Mouse (Mus musculus) midbrain, embryonic 11.5 days (tissue): ENCODE measurements around the gene Acbd4. TPM values are rescaled to one million over a fixed set of nuclear protein-coding genes. Genes with fewer than 3 reads are reported as not detected.
A peak's percentile ranks its signal among the peaks of the same experiment; 100 is the strongest.

Experiments used
- ATAC-seq: fragments of 200-750 bp; cut with Nextera tagmentation; 2 replicates; pipeline ENCODE4 v1.8.0; 2017; ENCODE audit warnings: moderate TSS enrichment, moderate library complexity; ENCODE audit not compliant: low FRiP score
- DNase-seq: peaks from one replicate; pipeline ENCODE4 v3.0.0; 2015; ENCODE audit warnings: low spot score; ENCODE audit errors: missing footprints
- H3K27ac ChIP-seq: fragments of 300-500 bp; sonication (generic); 2 replicates; pipeline ENCODE4 v1.5.1; 2014; ENCODE audit warnings: low read depth, low read length
- H3K27me3 ChIP-seq: fragments of 300-500 bp; sonication (generic); 2 replicates; pipeline ENCODE4 v1.6.1; 2014; ENCODE audit warnings: mild to moderate bottlenecking, low read length, moderate library complexity, mixed read lengths; ENCODE audit not compliant: control insufficient read depth, insufficient read depth
- H3K36me3 ChIP-seq: fragments of 300-500 bp; sonication (generic); 2 replicates; pipeline ENCODE4 v1.6.1; 2014; ENCODE audit warnings: mild to moderate bottlenecking, low read length, moderate library complexity, mixed read lengths; ENCODE audit not compliant: control insufficient read depth, insufficient read depth
- H3K4me1 ChIP-seq: fragments of 300-500 bp; sonication (generic); 2 replicates; pipeline ENCODE4 v1.6.1; 2014; ENCODE audit warnings: low read length; ENCODE audit not compliant: control insufficient read depth, insufficient read depth
- H3K4me2 ChIP-seq: fragments of 300-500 bp; sonication (generic); 2 replicates; pipeline ENCODE4 v1.6.1; 2014; ENCODE audit warnings: mild to moderate bottlenecking, moderate library complexity
- H3K4me3 ChIP-seq: fragments of 300-500 bp; sonication (generic); 2 replicates; pipeline ENCODE4 v1.5.1; 2014; ENCODE audit warnings: low read depth, low read length
- H3K9ac ChIP-seq: fragments of 300-500 bp; sonication (generic); 2 replicates; pipeline ENCODE4 v1.6.1; 2014; ENCODE audit warnings: low read length
- H3K9me3 ChIP-seq: fragments of 300-500 bp; sonication (generic); 2 replicates; pipeline ENCODE4 v1.6.1; 2016; ENCODE audit warnings: low read length; ENCODE audit not compliant: control insufficient read depth
- WGBS: fragments of 180-500 bp; shearing (Covaris S2); extraction: QIAGEN DNeasy Blood & Tissue Kit; methylation state at CpG from one replicate; pipeline ENCODE4 v1.1.7; 2014; 5-methylcytosine and 5-hydroxymethylcytosine counted together
- polyA plus RNA-seq: library from polyadenylated mRNA; unstranded; fragments of >200 nt; fragmentation: Nextera tagmentation; extraction: Ambion mirVana; gene quantifications from 2 replicates; pipeline ENCODE4 v1.2.1, GENCODE M21; 2014

Acbd4 gene
- polyA plus RNA-seq, 1 experiment from 2014 or later = 10.5 TPM

DNA sequence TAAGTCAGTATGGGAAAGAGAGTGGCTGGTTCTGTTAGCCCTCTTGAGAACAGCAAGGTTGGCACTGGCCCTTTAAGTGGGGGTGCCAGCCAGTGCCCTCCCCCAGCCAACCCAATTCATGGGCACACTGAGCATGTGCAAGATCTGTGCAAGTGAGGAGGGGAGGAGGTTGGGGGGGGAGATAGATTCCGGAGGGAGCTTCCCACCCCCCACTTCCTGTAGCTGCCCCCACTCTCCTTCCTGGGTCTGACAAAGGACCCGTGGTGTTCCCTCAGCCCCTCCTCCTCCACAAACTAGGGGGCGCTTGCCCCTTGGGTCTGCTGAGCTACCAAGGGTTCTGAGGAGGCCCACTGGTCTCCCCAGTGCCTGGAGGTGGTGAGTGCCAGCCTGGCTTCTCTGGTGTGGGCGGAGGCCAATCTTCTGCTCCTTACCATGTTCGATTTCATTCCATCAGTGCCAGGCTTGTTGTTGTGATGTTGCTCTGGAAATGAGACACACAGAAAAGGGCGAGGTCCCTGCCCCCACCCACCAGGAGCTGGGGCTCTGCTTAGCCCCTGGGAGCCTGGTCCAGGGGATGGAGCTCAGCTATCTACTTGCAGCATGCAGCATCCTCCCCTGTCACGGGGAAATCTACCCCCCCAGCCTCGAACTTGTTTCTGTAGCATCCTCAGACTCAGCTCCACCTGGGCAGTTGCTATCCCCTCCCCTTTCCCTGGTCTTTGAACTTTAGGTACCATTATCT lies 41.1 kb downstream of the Acbd4 start:
- Histone ChIP-seq H3K36me3 (no peaks in the 10 kb centered on the region), H3K9me3 (no peaks in the 10 kb centered on the region), H3K9ac (peak overlapping the region; percentile 12; the same call in 1 of the 2 replicates), H3K4me3 (no peak overlapping the region), H3K4me2 (no peak overlapping the region), H3K27me3 (no peaks in the 10 kb centered on the region), H3K27ac (no peak overlapping the region; the same call in 1 of the 2 replicates), H3K4me1 (peaks cover 6% of the 10 kb centered on the region; the same call in 1 of the 2 replicates)
- WGBS = 31% methylated on average over 8 of the region's 8 CpGs
- 0 out of 2 replicates have a peak, but pooled peaks have one; percentile 30 for ATAC-seq
- no peak for DNase-seq

GRCm38 (mm10) chr11:103144309-103145285 lies 43.1 kb downstream of the Acbd4 start:
- ATAC-seq = no peak
- no peak overlapping the region for H3K4me2 ChIP-seq
- DNase-seq = no peak
- H3K27ac ChIP-seq = no peak overlapping the region
- H3K9me3 ChIP-seq = no peaks in the 10 kb centered on the region
- 43% methylated on average over 12 of the region's 12 CpGs for WGBS
- H3K36me3 ChIP-seq = no peaks in the 10 kb centered on the region
- H3K9ac ChIP-seq = no peak overlapping the region
- no peak overlapping the region for H3K4me3 ChIP-seq
- H3K4me1 ChIP-seq = peaks cover 6% of the 10 kb centered on the region; the same call in 1 of the 2 replicates
- no peaks in the 10 kb centered on the region for H3K27me3 ChIP-seq

DNA sequence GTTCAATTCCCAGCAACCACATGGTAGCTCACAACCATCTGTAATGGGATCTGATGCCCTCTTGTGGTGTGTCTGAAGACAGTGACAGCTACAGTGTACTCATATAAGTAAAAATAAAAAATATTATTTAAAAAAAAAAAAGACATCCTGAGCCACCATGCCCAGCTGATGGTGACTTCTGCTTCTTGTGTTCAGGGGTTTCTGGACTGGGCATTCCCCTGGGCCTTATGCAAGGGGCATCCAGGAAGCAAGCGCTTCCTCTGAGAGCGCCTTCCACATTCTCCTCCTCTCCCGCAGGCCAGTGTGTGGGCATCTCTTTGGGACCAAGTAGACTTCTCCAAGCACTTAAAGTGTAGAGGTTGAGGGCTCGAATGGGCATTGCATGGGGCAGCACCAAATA lies 44.9 kb downstream of the Acbd4 start:
- no peak overlapping the region for H3K9ac ChIP-seq
- DNase-seq (no peak), ATAC-seq (no peak)
- H3K4me3 ChIP-seq = no peak overlapping the region
- no peaks in the 10 kb centered on the region for H3K9me3 ChIP-seq
- H3K27me3 ChIP-seq = no peaks in the 10 kb centered on the region
- 92% methylated on average over 4 of the region's 4 CpGs for WGBS
- H3K36me3 ChIP-seq = no peaks in the 10 kb centered on the region
- no peak overlapping the region for H3K4me2 ChIP-seq
- H3K4me1 ChIP-seq = peaks cover 6% of the 10 kb centered on the region; the same call in 1 of the 2 replicates
- H3K27ac ChIP-seq = no peak overlapping the region

GRCm38 (mm10) chr11:103147766-103148165 lies 46.3 kb downstream of the Acbd4 start:
- H3K4me2 ChIP-seq = no peak overlapping the region
- no peak overlapping the region for H3K9ac ChIP-seq
- WGBS = 71% methylated on average over 4 of the region's 4 CpGs
- no peaks in the 10 kb centered on the region for H3K9me3 ChIP-seq
- DNase-seq (no peak), ATAC-seq (no peak)
- no peaks in the 10 kb centered on the region for H3K4me1 ChIP-seq
- H3K27me3 ChIP-seq = no peaks in the 10 kb centered on the region
- no peaks in the 10 kb centered on the region for H3K36me3 ChIP-seq
- no peak overlapping the region for H3K27ac ChIP-seq
- H3K4me3 ChIP-seq = no peak overlapping the region

DNA sequence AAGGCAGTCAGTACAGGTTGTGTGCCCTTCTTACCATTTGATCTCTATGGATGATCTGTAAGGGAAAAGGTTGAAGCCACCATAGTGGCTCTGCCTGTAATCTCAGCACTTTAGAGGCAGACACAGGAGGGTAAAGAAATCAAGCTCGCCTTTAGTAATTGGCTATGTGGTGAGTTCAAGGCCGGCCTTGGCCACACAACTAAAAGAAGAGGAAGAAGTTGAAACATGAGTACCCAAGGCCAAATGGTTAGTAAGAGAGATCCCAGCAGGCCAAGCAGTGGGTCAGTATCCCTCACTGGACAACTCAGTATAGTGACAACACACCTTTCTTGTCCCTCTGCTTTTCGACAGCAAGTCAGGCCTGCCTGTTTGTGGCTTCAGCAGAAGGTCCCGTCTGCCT lies 48.3 kb downstream of the Acbd4 start:
- H3K9ac ChIP-seq = no peak overlapping the region
- H3K4me3 ChIP-seq = no peak overlapping the region
- H3K27me3 ChIP-seq = no peaks in the 10 kb centered on the region
- no peak overlapping the region for H3K4me2 ChIP-seq
- ATAC-seq (no peak), DNase-seq (no peak)
- H3K27ac ChIP-seq = no peak overlapping the region
- H3K9me3 ChIP-seq = no peaks in the 10 kb centered on the region
- no peaks in the 10 kb centered on the region for H3K36me3 ChIP-seq
- 91% methylated on average over 4 of the region's 4 CpGs for WGBS
- no peaks in the 10 kb centered on the region for H3K4me1 ChIP-seq

DNA sequence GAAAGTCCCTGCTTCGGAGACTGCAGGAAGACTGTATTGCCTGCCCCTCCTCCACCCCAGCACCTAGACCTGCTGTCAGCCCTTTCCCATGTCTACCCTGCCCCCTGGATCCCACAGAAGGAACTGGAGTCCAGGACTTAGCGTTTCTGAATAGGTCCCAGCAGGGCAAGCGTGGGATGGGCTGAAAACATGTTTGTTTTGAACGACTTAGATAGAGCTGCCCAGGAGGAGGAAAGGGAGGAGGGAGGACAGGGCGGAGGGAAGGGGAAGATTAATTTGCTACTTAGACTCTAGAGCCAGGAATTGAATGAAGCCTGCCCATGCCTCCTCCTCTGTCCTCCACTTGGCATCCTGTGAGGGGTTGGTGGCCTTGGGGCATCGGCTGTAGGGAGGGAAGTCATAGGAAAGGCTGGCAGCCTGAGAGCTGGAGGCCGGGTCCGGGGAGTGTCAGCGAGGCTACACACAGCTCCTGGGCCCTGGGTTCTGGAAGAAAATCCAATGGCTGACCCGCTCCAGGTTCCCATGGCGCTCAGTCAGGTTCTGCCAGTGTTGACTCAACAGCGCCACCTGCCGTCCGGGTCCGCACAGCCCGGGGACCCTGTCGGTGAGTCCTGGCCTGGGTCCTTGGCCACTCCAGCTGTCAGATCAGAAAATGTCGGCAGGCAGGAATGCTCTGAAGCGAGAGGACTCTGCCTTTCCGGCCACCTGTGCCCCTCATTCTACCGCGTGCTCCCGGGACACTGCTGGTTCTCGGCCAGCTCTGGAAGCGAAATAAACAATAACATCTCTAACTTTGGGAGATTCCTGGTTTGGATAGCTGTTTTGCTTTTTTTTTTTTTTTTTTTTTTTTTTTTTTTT lies 57.4 kb downstream of the Acbd4 start:
- Histone ChIP-seq H3K36me3 (no peaks in the 10 kb centered on the region), H3K27ac (no peak overlapping the region), H3K27me3 (no peaks in the 10 kb centered on the region), H3K4me1 (peaks cover 3% of the 10 kb centered on the region; the same call in 1 of the 2 replicates), H3K9ac (no peak overlapping the region; the same call in 1 of the 2 replicates), H3K4me3 (no peak overlapping the region), H3K4me2 (peak overlapping the region; percentile 33), H3K9me3 (no peaks in the 10 kb centered on the region)
- 2% methylated on average over 25 of the region's 25 CpGs for WGBS
- peak; percentile 88 for ATAC-seq
- DNase-seq = peak; percentile 100

- no peak overlapping the region for H3K4me2 ChIP-seq
- H3K27ac ChIP-seq = no peak overlapping the region
- 90% methylated on average over 11 of the region's 11 CpGs for WGBS
- no peaks in the 10 kb centered on the region for H3K36me3 ChIP-seq
- H3K27me3 ChIP-seq = no peaks in the 10 kb centered on the region
- DNase-seq = no peak
- H3K4me3 ChIP-seq = no peak overlapping the region
- H3K9ac ChIP-seq = no peak overlapping the region
- H3K4me1 ChIP-seq = peaks cover 3% of the 10 kb centered on the region; the same call in 1 of the 2 replicates
- ATAC-seq = no peak
- no peaks in the 10 kb centered on the region for H3K9me3 ChIP-seq
These were observed 59.3 kb downstream of the Acbd4 start for GRCm38 (mm10) chr11:103160738-103161137.

DNA sequence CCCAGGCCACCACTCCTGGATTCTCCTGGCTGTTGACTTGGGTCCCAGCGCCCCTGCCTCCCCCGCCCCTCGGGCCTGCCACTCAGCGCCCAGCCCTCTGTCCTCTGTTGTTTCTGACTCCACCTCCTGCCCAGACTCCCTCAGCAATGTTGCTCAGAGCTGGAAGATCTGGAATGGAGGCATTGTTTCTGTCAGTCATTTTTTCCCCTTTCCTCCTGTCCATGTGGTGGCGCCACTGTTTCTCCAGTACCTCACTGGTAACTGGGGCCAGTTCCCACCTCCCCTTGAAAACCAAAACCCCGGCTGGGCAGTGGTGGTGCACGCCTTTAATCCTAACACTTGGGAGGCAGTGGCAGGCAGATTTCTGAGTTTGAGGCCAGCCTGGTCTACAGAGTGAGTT lies 60.0 kb downstream of the Acbd4 start:
- no peaks in the 10 kb centered on the region for H3K27me3 ChIP-seq

More for the DNA sequence above, 60.0 kb downstream of the Acbd4 start:
- H3K4me2 ChIP-seq = no peak overlapping the region
- 76% methylated on average over 7 of the region's 7 CpGs for whole genome bisulfite sequencing
- peaks cover 3% of the 10 kb centered on the region; the same call in 1 of the 2 replicates for H3K4me1 ChIP-seq
- no peak overlapping the region for H3K9ac ChIP-seq
- ATAC-seq (no peak), DNase-seq (no peak)
- H3K4me3 ChIP-seq = no peak overlapping the region
- H3K36me3 ChIP-seq = no peaks in the 10 kb centered on the region
- H3K27ac ChIP-seq = no peak overlapping the region
- no peaks in the 10 kb centered on the region; the same call in 1 of the 2 replicates for H3K9me3 ChIP-seq
